Mouse (Mus musculus): ENCODE data around the gene Tent4b. TPM values are rescaled to one million over a fixed set of nuclear protein-coding genes. Genes with fewer than 3 reads are reported as not detected.
"Not testable (repeated sequence)": the region's sequence is repeated elsewhere in the genome, so short reads cannot be mapped to it uniquely, and the experiment has no call there.

Gene Tent4b
- 46.1 and 46.8 TPM in 2 replicates for total RNA-seq (2017)

DNA sequence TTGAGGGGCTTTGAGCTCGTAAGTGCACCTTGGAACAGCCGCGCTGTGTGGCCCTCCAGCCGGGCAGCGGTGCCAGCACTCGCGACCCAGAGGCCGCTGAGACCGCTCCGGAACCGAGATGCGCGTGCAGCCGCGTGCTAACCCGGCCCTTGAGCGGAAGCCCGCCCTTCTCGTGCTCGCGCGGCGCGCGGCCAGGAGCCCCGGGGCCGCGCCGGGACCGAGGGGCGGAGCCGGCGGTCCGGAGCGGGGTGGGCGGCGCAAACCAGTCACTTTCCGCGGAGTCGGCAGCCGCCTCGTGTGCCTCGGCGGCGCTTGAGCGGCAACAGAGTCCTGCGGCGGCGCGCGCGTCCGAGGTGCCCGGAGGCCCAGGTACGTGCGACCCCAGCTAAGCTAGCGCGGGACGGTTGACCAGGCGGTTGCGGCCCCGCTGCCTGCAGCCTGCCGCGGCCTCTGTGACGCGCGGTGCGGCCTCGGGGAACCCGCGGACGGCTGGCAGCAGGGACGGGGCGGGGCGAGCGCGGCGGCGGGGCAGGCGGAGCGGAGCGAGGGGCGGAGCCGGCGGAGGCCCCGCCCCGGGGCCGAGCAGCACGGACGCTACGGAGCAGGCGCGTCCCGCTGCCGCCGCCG is at the start of gene Tent4b:
Gene Tent4b, plus strand, starts transcription at position 269 of the 627 bp plus-strand sequence.
- ATAC-seq (replicated peaks; ENCODE audit: low read depth, poor library complexity, severe bottlenecking) = peak; percentile 79

DNA sequence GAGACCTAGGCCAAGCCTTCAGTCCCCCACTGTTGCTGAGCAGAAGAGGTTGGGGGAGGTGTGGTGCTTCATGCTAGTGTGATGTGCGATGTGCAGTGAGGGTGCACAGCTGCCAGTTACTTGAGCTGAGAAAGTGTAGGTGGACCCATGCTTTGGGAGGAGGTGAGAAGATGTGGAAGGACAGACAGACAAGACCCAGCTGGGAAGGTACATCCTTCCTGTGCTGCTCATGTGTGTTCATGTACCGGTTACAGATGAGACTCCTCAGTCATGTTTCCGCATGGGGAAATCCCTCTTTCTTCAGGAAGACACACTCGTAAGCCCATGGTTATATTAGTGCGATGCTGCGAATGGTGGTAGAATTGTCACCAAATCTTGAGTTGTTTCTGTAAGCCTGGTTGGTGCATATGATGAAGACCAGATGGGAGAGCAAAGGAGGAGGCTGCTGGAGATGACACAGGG is 48.1 kb upstream of the Tent4b start:
- ATAC-seq (replicated peaks; ENCODE audit: low read depth, poor library complexity, severe bottlenecking) = no peak

DNA sequence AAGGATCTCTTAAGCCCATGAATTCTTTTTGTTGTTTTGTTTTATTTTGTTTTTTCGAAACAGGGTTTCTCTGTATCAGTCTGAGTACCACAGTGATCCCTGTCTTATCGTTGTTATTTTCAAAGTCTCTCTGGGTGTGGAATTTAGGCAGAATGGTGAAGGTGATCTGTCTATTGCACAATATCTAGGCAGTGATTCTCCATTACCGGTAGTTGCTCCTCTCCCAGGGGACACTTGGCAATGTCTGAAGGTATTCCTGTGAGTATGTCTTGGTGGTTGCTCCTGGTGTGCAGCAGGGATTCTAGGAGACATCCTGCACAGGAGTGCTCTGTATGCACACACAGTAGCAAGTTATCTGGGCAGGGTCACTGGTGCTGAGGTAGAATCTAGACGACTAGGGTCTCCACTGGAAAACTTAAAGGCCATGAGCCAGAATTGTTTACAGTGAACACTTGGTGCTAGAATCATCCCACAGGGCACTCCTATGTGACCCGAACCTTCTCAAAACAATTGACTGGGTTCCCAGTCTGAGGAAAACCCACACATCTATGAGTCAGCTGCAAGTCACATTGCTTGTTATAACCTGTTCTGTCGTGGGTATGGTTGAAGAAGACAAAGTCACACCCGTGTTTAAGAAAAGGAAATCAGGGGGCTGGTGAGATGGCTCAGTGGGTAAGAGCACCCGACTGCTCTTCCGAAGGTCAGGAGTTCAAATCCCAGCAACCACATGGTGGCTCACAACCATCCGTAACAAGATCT is 38.6 kb upstream of the Tent4b start:
- ATAC-seq (replicated peaks; ENCODE audit: low read depth, poor library complexity, severe bottlenecking) = no peak

DNA sequence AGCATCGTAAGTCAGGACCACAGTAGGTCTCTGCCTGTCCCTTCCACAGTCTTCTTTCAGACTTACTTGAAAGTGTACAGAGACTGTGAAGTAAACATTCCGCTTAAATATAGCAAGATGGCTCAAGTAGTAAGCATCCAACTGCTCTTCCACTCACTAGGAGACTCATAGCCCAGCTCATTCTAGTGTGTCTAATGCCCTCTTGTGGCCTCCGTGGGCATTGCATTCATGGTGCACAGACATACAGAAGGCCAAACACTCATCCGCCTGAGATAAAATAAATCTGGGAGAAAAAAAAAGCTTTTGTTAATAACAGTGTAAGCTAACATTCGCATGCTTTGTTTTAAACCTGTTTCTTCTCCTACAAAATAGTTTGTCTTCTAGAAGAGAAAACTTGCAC is 37.6 kb upstream of the Tent4b start:
- ATAC-seq (replicated peaks; ENCODE audit: low read depth, poor library complexity, severe bottlenecking) = peak; percentile 81

DNA sequence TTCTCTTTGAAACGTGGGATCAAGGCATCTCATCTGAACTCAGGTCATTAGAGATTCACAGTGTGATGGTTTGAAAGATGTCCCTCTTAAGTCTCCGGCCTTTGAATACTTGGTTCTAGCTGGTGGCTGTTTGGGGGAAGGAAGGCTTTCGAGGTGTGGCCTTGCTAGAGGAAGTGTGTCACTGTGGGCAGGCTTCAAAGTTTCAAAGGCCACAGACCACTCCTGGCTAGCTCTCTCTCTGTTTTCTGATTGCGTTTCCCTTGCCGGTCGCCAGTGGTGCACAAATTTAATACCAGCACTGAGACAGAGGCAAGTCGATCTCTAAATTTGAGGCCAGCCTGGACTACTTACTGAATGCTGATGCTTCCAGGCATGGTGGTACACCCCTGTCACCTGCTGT is 23.7 kb upstream of the Tent4b start:
- ATAC-seq (replicated peaks; ENCODE audit: low read depth, poor library complexity, severe bottlenecking) = no peak; the same call in 1 of the 2 replicates

DNA sequence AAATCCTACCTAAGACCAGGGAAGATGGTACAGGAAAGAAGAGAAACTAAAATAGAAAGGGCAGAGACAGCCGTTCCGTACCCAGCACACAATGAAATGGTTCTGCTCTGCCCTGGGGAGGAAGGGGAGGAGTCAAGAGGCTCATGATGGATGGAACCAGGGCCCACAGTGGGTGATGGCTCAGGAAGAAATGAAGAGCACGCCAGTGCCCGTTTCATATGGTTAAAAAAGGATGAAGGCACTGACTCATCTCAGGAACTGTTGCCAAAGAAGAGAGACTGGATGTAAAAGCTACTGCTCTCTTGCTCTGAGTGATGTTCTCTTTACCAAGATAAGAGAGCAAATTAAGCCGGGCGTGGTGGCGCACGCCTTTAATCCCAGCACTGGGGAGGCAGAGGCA is 21.7 kb upstream of the Tent4b start:
- no peak for ATAC-seq (replicated peaks; ENCODE audit: low read depth, poor library complexity, severe bottlenecking)

DNA sequence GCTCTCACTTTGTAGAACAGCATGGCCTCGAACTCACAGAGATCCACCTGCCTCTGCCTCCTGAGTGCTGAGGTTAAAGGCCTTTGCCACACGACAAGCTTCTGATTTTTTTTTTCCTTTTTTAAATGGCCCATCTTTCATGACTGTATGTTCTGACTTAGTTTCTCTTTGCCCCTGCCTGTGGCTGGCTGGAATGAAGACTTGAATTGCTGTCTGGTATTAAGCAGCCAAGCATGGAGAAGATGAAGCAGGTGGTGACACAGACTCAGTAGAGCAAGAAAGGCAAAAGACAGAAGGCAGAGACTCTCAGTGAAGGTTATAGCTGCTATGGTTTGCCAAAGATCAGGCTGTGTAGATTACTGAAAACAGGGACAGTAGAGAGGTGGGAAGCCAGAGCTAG is 15.9 kb upstream of the Tent4b start:
- no peak for ATAC-seq (replicated peaks; ENCODE audit: low read depth, poor library complexity, severe bottlenecking)

DNA sequence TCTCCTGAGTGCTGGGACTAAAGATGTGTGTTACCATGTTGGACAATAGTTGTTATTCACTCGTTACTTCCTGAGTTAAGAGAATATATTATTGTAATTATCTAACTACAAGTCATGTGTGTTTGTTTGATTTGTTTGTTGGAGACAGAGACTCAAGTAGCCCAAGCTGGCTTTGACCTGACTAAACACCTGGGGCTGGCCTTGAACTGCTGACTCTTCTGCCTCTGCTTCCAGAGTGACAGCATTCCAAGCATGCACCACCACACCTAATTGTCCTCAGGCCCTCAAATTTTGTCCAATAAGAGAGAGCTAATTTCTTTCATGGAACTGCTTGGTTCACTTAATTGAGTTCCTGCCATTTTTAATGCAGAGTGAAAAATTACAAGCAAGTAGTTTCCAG is 14.1 kb upstream of the Tent4b start:
- no peak for ATAC-seq (replicated peaks; ENCODE audit: low read depth, poor library complexity, severe bottlenecking)

DNA sequence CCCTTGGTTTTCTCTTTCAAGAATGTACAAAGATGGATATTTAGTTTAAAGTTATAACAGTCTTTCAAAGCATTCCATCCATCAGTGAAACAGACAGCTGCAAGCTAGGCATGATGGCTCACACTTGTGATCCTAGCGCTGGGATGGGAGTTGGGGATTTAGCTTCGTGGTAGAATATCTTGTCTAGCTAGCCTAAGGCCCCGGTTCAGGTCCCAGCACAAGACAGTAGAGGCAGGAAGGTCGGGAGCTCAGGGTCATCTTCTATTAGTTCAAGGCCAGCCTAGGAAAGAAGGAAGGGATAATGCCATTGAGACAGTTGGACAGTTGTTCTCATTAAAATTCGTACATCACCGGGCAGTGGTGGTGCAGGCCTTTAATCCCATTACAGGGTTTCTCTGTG is 13.3 kb upstream of the Tent4b start:
- no peak for ATAC-seq (replicated peaks; ENCODE audit: low read depth, poor library complexity, severe bottlenecking)

DNA sequence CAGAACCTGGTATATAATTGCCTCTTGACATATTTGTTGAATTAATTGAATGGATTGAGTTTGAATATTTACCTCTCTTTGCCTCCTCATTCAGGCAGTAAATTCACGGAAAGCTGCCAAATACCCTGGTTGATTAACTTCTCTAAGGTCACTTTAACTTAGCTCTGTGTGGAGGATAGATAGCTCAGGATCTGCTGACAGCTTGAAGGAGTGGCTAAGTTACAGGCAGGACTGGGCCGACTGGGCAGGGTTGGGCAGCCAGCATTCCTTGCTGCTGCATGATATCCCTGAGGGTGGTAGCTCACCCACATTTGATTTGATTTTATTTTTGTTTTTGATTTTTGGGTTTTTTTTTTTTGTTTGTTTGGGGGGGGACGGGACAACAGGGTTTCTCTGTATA is 1.7 kb upstream of the Tent4b start:
- ATAC-seq (replicated peaks; ENCODE audit: low read depth, poor library complexity, severe bottlenecking) = no peak

DNA sequence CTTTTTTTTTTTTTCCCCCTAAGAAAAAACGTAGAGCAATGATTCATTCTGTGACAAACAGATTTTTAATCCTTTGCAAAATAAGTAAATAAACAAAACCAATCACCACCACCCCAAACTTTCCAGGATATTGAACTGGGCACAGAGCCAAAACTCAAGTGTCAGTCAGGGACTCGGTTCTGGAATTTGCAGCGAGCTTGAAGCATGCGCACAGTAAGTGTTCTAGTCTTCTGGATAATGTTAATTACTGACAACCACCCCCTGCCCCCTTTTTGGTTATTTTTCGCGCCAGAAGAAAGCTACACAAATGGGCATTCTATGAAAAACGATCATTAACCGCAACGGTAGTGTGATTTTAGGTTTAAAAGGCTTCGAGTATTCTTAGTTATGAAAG is 465 bp upstream of the Tent4b start:
- ATAC-seq (replicated peaks; ENCODE audit: low read depth, poor library complexity, severe bottlenecking) = no peak

DNA sequence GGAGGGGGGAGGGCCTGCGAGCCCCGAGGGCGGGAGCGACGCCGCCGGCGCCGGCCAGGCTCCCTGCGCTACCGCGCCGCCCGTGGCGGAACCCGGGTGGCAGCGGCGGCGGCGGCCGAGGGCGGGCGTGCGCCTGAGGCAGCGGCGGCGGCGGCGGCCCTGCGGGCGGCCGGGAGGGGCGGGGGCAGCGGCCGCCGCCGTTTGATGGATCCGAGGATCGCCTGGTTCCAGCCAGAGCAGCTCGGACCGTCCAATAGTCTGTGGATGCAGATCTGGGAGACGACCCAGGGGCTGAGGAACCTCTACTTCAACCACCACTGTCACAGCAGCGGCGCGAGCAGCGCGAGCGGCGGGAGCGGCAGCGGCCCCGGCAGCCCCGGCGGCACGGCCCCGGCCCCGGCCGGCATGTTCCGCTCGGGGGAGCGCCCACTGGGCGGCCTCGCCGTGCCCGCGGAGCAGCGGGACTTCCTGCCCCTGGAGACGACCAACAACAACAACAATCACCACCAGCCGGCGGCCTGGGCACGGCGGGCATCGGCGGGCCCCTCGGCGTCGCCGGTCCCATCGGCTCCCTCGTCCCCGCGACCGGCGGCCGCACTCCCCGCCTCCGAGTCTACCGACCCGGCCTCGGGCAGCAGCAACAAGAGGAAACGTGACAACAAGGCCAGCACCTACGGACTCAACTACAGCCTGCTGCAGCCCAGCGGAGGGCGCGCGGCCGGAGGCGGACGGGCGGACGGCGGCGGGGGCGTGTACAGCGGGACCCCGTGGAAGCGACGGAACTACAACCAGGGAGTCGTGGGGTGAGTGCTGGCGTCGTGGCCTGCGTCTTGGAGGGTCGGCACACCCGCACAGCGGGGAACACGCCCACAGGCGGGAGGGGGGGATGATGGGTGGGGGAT is 938 bp downstream of the Tent4b start:
- peak; percentile 24; the same call in 1 of the 2 replicates for ATAC-seq (replicated peaks; ENCODE audit: low read depth, poor library complexity, severe bottlenecking)

DNA sequence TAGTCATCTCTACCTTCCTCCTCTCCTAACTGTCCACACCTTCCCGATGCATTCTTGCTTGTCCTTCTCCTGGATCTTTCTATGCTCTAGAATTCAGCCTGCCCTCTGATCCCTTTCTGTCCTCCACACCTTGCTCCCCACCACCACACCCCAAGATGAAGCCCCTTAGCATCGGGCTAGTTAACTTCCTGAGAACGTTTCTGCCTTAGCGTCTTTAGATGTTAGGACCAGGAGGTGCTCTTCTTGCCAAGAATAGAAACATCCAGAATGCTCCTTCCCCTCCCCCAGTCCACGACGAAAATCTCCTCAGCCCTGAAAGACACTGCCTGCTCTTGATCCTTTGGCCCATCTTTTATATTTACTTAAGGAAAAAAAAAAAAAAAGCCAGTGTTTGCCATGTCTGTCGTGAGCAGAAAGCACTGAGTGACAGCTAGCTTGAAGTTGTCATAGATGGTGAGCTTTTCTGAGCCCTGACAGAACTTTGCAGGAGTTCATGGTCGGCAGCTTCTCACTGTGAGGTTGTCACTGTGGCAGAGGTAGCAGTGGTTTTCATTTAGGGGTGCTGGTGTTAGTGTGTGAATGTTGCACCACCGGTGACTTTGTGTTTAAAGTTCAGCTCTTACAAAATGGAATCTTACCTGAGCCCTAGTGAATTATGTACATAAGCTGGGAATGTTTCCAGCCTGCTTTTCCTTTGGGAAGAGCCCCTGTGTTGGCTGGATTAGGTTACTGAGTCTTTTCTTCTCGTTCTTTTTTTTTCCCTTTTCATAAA is 1.9 kb downstream of the Tent4b start:
- ATAC-seq (replicated peaks; ENCODE audit: low read depth, poor library complexity, severe bottlenecking) = no peak

DNA sequence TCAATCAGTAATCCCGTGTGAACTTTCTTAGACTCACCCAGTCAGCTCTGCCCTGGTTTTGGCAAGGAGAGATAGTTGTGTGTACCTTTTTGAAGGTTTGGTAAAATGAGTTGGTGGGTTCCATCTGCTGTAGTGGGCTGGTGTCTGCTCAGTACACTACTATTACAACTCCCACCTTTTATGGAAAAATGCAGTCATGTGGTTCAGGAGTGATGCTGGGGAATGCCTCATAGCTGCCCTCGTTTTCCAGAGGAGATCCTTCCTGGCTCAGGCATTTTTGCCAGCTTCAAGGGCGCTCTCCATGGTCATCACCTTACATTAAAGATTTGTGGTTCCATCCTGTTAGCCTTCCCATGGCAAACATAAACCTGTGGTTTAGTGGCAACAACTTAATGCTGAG is 2.6 kb downstream of the Tent4b start:
- no peak for ATAC-seq (replicated peaks; ENCODE audit: low read depth, poor library complexity, severe bottlenecking)

DNA sequence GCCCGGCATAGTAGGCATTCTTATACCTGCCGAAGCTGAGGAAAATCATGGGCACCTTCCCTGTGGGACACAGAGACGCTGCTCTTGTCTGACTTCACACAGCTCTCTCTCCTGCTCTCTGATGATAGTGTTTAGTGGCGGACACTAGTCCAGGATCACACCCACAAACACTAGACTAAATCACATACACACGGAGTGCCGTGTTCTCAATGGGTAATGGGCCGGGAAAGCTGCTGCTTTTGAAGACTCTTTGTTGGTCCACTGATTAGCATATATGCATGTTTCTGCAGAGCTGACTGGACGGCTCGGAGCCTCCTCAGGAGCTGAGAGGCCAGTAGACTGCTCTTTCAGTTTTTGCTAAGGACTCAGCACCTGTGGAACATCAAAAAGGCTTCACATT is 7.0 kb downstream of the Tent4b start:
- ATAC-seq (replicated peaks; ENCODE audit: low read depth, poor library complexity, severe bottlenecking) = no peak

DNA sequence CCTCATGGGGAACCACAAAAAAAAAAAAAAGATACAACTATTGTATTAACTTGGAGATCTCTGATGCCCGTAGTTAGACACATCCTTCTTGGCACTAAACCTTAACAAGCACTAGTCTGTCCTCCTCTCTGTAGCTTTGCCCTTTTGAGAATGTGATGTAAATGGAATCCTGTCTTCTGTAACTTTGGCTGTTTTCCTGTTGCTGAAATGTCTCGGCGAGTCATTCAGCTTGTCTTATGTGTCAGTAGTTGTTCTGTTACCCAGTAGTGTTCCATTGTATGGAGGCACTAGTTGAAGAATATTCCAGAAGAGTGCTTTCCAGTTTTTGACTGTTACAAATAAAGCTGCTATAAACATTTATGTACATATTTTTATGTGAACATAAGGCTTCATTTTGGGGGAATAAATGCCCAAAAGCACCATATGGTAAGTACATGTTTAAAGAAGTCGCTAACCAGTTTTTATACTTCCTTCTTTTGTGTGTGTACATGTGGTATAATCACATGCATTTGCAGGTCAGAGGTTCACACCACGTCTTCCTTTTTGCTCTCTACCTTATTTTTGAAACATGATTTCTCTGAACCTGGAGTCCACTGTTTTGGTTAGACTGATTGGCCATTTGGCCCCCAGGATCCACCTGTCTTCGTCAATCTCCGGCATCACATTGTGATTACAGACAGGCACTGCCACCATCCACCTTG is 8.3 kb downstream of the Tent4b start:
- ATAC-seq (replicated peaks; ENCODE audit: low read depth, poor library complexity, severe bottlenecking) = 0 out of 2 replicates have a peak, but pooled peaks have one; percentile 42

DNA sequence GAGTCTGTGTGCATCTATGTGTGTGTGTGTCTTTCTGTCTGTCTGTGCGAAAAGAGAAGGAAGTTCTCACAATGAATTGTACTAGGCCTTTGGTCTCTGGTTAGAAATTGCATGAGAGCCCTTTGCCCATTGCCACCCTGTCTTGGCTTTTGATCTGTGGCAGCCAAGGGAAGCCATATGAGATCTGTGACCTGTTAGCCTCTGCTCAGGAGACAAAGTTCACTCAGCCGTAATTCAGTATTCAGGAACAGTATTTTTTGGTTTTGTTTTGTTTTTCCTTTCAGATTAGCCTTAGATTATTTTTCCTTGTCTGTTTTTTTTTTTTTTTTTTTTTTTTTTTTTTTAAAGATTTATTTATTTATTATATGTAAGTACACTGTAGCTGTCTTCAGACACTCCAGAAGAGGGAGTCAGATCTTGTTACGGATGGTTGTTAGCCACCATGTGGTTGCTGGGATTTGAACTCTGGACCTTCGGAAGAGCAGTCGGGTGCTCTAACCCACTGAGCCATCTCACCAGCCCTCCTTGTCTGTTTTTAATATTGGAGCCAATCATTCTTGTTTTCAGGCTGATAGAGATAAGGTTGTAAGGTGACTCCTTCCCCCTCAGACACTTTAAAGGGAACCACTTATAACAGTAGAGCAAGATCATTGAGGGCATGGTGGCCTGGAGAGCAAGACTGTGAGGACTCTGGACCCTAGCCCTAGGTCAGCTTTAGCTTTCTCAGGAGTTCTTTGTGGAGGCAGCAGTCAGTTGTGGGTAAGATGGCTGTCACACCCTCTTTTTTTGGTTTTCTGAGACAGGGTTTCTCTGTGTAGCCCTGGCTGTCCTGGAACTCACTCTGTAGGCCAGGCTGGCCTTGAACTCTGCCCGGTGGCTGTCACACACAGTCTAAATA is 11.2 kb downstream of the Tent4b start:
- not testable (repeated sequence) for ATAC-seq (replicated peaks; ENCODE audit: low read depth, poor library complexity, severe bottlenecking)

DNA sequence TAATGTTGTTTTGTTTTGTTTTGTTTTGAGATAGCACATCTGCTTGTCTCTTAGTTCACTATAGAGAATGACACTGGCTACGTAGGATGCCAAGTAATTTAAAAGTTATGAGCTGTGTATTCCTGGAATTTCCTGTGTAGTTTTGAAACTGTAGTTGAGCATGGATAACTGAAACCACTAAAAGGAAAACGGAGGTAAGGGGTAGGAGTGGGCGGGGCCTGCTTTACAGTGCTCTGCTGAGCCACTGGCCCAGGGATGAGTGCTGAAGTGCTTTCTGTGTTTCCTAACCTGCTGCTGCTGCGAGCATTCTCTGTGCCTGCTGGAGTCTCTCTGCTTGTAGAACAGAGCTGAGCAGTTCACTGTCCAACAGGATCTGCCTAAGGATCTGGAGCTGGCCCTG is 22.3 kb downstream of the Tent4b start:
- no peak for ATAC-seq (replicated peaks; ENCODE audit: low read depth, poor library complexity, severe bottlenecking)
